Mouse (Mus musculus): ENCODE results near the gene Gstm2. TPM values are rescaled to one million over a fixed set of nuclear protein-coding genes. Genes with fewer than 3 reads are reported as not detected.

Gstm2 gene
- polyA plus RNA-seq, 1 experiment from 2014 or later: 52.9 TPM

- ATAC-seq (ENCODE audit: extremely low read depth, insufficient number of reproducible peaks, low FRiP score, low TSS enrichment): no peak
- Histone ChIP-seq H3K4me2 (no peak overlapping the region), H3K4me1 (peaks cover 29% of the 10 kb centered on the region), H3K9ac (no peak overlapping the region), H3K9me3 (no peaks in the 10 kb centered on the region), H3K27me3 (replicated peaks) (peaks cover 10% of the 10 kb centered on the region), H3K27ac (replicated peaks) (no peak overlapping the region), H3K36me3 (no peaks in the 10 kb centered on the region), H3K4me3 (no peak overlapping the region)
- 38% methylated on average over 7 of the region's 7 CpGs for WGBS
Measured at GRCm38 (mm10) chr3:107940524-107940923, 45.7 kb downstream of the Gstm2 start.

- no peak overlapping the region for H3K4me2 ChIP-seq
- no peak overlapping the region for H3K27ac ChIP-seq (replicated peaks)
- no peaks in the 10 kb centered on the region for H3K9me3 ChIP-seq
- peaks cover 10% of the 10 kb centered on the region for H3K27me3 ChIP-seq (replicated peaks)
- no peak overlapping the region for H3K4me3 ChIP-seq
- no peaks in the 10 kb centered on the region for H3K36me3 ChIP-seq
- H3K9ac ChIP-seq: no peak overlapping the region
- no peak for ATAC-seq (ENCODE audit: extremely low read depth, insufficient number of reproducible peaks, low FRiP score, low TSS enrichment)
- peaks cover 35% of the 10 kb centered on the region for H3K4me1 ChIP-seq
- WGBS: 68% methylated on average over 4 of the region's 4 CpGs
Measured at GRCm38 (mm10) chr3:107939830-107940229, 46.4 kb downstream of the Gstm2 start.

GRCm38 (mm10) chr3:107939403-107939802 lies 46.9 kb downstream of the Gstm2 start:
- Histone ChIP-seq H3K9me3 (no peaks in the 10 kb centered on the region), H3K9ac (no peak overlapping the region), H3K4me3 (no peak overlapping the region), H3K36me3 (no peaks in the 10 kb centered on the region), H3K27me3 (replicated peaks) (peaks cover 12% of the 10 kb centered on the region), H3K27ac (replicated peaks) (no peak overlapping the region), H3K4me1 (peaks cover 35% of the 10 kb centered on the region), H3K4me2 (no peak overlapping the region)
- ATAC-seq (ENCODE audit: extremely low read depth, insufficient number of reproducible peaks, low FRiP score, low TSS enrichment): no peak
- WGBS: 58% methylated on average over 3 of the region's 3 CpGs

- H3K27me3 ChIP-seq (replicated peaks): peaks cover 19% of the 10 kb centered on the region
- no peaks in the 10 kb centered on the region for H3K9me3 ChIP-seq
- H3K4me1 ChIP-seq: peaks cover 34% of the 10 kb centered on the region
- no peak overlapping the region for H3K4me2 ChIP-seq
- H3K4me3 ChIP-seq: no peak overlapping the region
- no peaks in the 10 kb centered on the region for H3K36me3 ChIP-seq
- no peak overlapping the region for H3K9ac ChIP-seq
- ATAC-seq (ENCODE audit: extremely low read depth, insufficient number of reproducible peaks, low FRiP score, low TSS enrichment): no peak
- no peak overlapping the region for H3K27ac ChIP-seq (replicated peaks)
- WGBS: 25% methylated on average over 3 of the region's 3 CpGs
Measured at GRCm38 (mm10) chr3:107935888-107936287, 50.4 kb downstream of the Gstm2 start.

GRCm38 (mm10) chr3:107935268-107935667 lies 51.0 kb downstream of the Gstm2 start:
- Histone ChIP-seq H3K9ac (no peak overlapping the region), H3K36me3 (no peaks in the 10 kb centered on the region), H3K4me1 (peaks cover 28% of the 10 kb centered on the region), H3K4me3 (no peak overlapping the region), H3K27me3 (replicated peaks) (peaks cover 19% of the 10 kb centered on the region), H3K4me2 (no peak overlapping the region), H3K27ac (replicated peaks) (no peak overlapping the region), H3K9me3 (no peaks in the 10 kb centered on the region)
- WGBS: 42% methylated on average over 3 of the region's 3 CpGs
- ATAC-seq (ENCODE audit: extremely low read depth, insufficient number of reproducible peaks, low FRiP score, low TSS enrichment): no peak

GRCm38 (mm10) chr3:107932128-107932527 lies 54.1 kb downstream of the Gstm2 start:
- Histone ChIP-seq H3K27me3 (replicated peaks) (peaks cover 11% of the 10 kb centered on the region), H3K4me1 (peaks cover 25% of the 10 kb centered on the region), H3K27ac (replicated peaks) (peak overlapping the region; percentile 54; the same call in 1 of the 2 replicates), H3K4me2 (no peak overlapping the region; the same call in 1 of the 2 replicates), H3K36me3 (no peaks in the 10 kb centered on the region), H3K4me3 (no peak overlapping the region), H3K9ac (no peak overlapping the region; the same call in 1 of the 2 replicates), H3K9me3 (no peaks in the 10 kb centered on the region)
- no peak for ATAC-seq (ENCODE audit: extremely low read depth, insufficient number of reproducible peaks, low FRiP score, low TSS enrichment)
- 67% methylated on average over 6 of the region's 6 CpGs for WGBS

Other genes starting within 250 kb of the Gstm2 start
- 8.3 and 11.6 TPM in 2 replicates for gene Csf1, start 226.0 kb downstream of the Gstm2 start, polyA plus RNA-seq (2015; fragmentation: Nextera tagmentation; extraction: Ambion mirVana)
- gene Eps8l3, start 109.2 kb downstream of the Gstm2 start, polyA plus RNA-seq (2015; fragmentation: Nextera tagmentation; extraction: Ambion mirVana): not detected in 2 replicates
- gene Gstm5, start 90.6 kb downstream of the Gstm2 start, polyA plus RNA-seq (2015; fragmentation: Nextera tagmentation; extraction: Ambion mirVana): 131 and 139 TPM in 2 replicates
- 14.6 and 15.9 TPM in 2 replicates for gene Gstm7, start 54.6 kb downstream of the Gstm2 start, polyA plus RNA-seq (2015; fragmentation: Nextera tagmentation; extraction: Ambion mirVana)
- gene Gstm6, start 42.7 kb downstream of the Gstm2 start, polyA plus RNA-seq (2015; fragmentation: Nextera tagmentation; extraction: Ambion mirVana): 9.5 and 11.5 TPM in 2 replicates
- 0.50 TPM in 1 of 2 replicates, not detected in the other for gene Gstm3, start 17.2 kb downstream of the Gstm2 start, polyA plus RNA-seq (2015; fragmentation: Nextera tagmentation; extraction: Ambion mirVana)
- 44.3 and 50.5 TPM in 2 replicates for gene Gstm1, start 31.5 kb upstream of the Gstm2 start, polyA plus RNA-seq (2015; fragmentation: Nextera tagmentation; extraction: Ambion mirVana)
- gene Gstm4, start 58.4 kb upstream of the Gstm2 start, polyA plus RNA-seq (2015; fragmentation: Nextera tagmentation; extraction: Ambion mirVana): 15.2 and 16.4 TPM in 2 replicates
- gene Ampd2, start 100.2 kb upstream of the Gstm2 start, polyA plus RNA-seq (2015; fragmentation: Nextera tagmentation; extraction: Ambion mirVana): 29.4 and 30.3 TPM in 2 replicates
- 0.20 and 1.3 TPM in 2 replicates for gene Gnat2, start 106.3 kb upstream of the Gstm2 start, polyA plus RNA-seq (2015; fragmentation: Nextera tagmentation; extraction: Ambion mirVana)
- 74.7 and 76.3 TPM in 2 replicates for gene Gnai3, start 159.7 kb upstream of the Gstm2 start, polyA plus RNA-seq (2015; fragmentation: Nextera tagmentation; extraction: Ambion mirVana)
- 0.14 TPM in 1 of 2 replicates, not detected in the other for gene Gpr61, start 168.4 kb upstream of the Gstm2 start, polyA plus RNA-seq (2015; fragmentation: Nextera tagmentation; extraction: Ambion mirVana)
- 2.6 and 2.8 TPM in 2 replicates for gene Amigo1, start 199.9 kb upstream of the Gstm2 start, polyA plus RNA-seq (2015; fragmentation: Nextera tagmentation; extraction: Ambion mirVana)
- 2.3 and 3.1 TPM in 2 replicates for gene Cyb561d1, start 214.8 kb upstream of the Gstm2 start, polyA plus RNA-seq (2015; fragmentation: Nextera tagmentation; extraction: Ambion mirVana)
- 7.5 and 8.7 TPM in 2 replicates for gene Atxn7l2, start 224.5 kb upstream of the Gstm2 start, polyA plus RNA-seq (2015; fragmentation: Nextera tagmentation; extraction: Ambion mirVana)
- gene Sypl2, start 240.2 kb upstream of the Gstm2 start, polyA plus RNA-seq (2015; fragmentation: Nextera tagmentation; extraction: Ambion mirVana): 2.4 and 3.2 TPM in 2 replicates

All from heart, embryonic 13.5 days (tissue).